Comparison of ENCODE assay signal across 30 mouse cellular contexts in genomic region chr14:73102270-73102865, GRCm38 (mm10). TPM values are rescaled to one million over a fixed set of nuclear protein-coding genes. Genes with fewer than 3 reads are reported as not detected.
DNase-seq lines count a peak whose midpoint lies in the region; ATAC-seq and TF ChIP-seq lines count a peak whose summit lies in the region.
"Had no signal": no experiment of that assay in that cellular context is flagged by ENCODE, and none has a peak within 500 bp of the region (broad histone marks: within the 10 kb centered on the region; RNA-seq: fewer than 3 reads in every experiment).

No protein-coding gene starts in this region.

- 66% methylated on average over 12 of the region's 12 CpGs for WGBS in midbrain, embryonic 11.5 days
- WGBS in midbrain, postnatal 0 days: 67% methylated on average over 12 of the region's 12 CpGs
- 36% methylated on average over 12 of the region's 12 CpGs for WGBS in intestine, embryonic 16.5 days
- WGBS in neural tube, embryonic 15.5 days: 45% methylated on average over 12 of the region's 12 CpGs

- no peaks in the 10 kb centered on the region for H3K4me1 ChIP-seq in midbrain, embryonic 11.5 days (ENCODE audit: control insufficient read depth, insufficient read depth, low read length)
- H3K4me1 ChIP-seq in midbrain, postnatal 0 days (ENCODE audit: insufficient read depth, low read length): no peaks in the 10 kb centered on the region
- H3K4me1 ChIP-seq in MEL (ENCODE audit: control insufficient read depth in 1 of 2, insufficient read depth in 2 of 2, low read length in 2 of 2): peaks cover 0 to 25% of the 10 kb centered on the region in 2 experiments; a peak in 2 of 4 replicates
- 0 out of 2 replicates have a peak, but pooled peaks cover 7% of the 10 kb centered on the region for H3K4me1 ChIP-seq in intestine, embryonic 16.5 days (ENCODE audit: control insufficient read depth, insufficient read depth, low read length)
- H3K4me1 ChIP-seq in neural tube, embryonic 15.5 days: peaks cover 3% of the 10 kb centered on the region; the same call in 1 of the 2 replicates
- H3K4me1 ChIP-seq: midbrain, embryonic 15.5 days had no signal

- no peak overlapping the region for H3K9ac ChIP-seq in midbrain, embryonic 11.5 days (ENCODE audit: low read length)
- H3K9ac ChIP-seq in midbrain, postnatal 0 days (replicated peaks; ENCODE audit: low read length, poor library complexity, severe bottlenecking): no peak overlapping the region
- peak overlapping the region; percentile 12 for H3K9ac ChIP-seq in MEL (ENCODE audit: control insufficient read depth, low read depth, low read length, poor library complexity, severe bottlenecking)
- H3K9ac ChIP-seq in intestine, embryonic 16.5 days (ENCODE audit: low read depth, low read length): peak overlapping the region; percentile 7; the same call in 1 of the 2 replicates
- H3K9ac ChIP-seq in neural tube, embryonic 15.5 days (replicated peaks): no peak overlapping the region
- H3K9ac ChIP-seq: hindbrain, embryonic 13.5 days; liver, embryonic 15.5 days; lung, embryonic 14.5 days; midbrain, embryonic 15.5 days had no signal

- H3K4me2 ChIP-seq in midbrain, embryonic 11.5 days: no peak overlapping the region
- H3K4me2 ChIP-seq in midbrain, postnatal 0 days (ENCODE audit: low read depth, low read length, poor library complexity, severe bottlenecking): no peak overlapping the region
- peak overlapping the region; percentile 32 for H3K4me2 ChIP-seq in intestine, embryonic 16.5 days (ENCODE audit: low read depth, low read length)
- peak overlapping the region; percentile 34 for H3K4me2 ChIP-seq in neural tube, embryonic 15.5 days
- H3K4me2 ChIP-seq: hindbrain, embryonic 13.5 days; liver, embryonic 15.5 days; lung, embryonic 14.5 days; midbrain, embryonic 15.5 days had no signal

- ATAC-seq in midbrain, embryonic 11.5 days (ENCODE audit: low FRiP score): no peak
- ATAC-seq in midbrain, postnatal 0 days (ENCODE audit: low FRiP score): no peak
- ATAC-seq in intestine, embryonic 16.5 days: no peak
- ATAC-seq in neural tube, embryonic 15.5 days (ENCODE audit: low FRiP score): no peak
- ATAC-seq: forebrain, embryonic 14.5 days; midbrain, embryonic 15.5 days; Patski had no signal

- TF ChIP-seq CTCF in midbrain, postnatal 0 days (IDR thresholded peaks at IDR 0.05): no peak
- no peak for TF ChIP-seq CTCF in MEL (IDR thresholded peaks at IDR 0.05 in 2 of 3, conservative IDR thresholded peaks at IDR 0.05 in 1 of 3; ENCODE audit: control insufficient read depth in 1 of 3, insufficient read depth in 1 of 3, low read depth in 2 of 3, low read length in 3 of 3, poor library complexity in 1 of 3, severe bottlenecking in 1 of 3)

- DNase-seq in midbrain, embryonic 11.5 days (ENCODE audit: low spot score, missing footprints): peak; percentile 80
- DNase-seq in midbrain, postnatal 0 days (ENCODE audit: low spot score): no peak
- peak; percentile 73 for DNase-seq in MEL (ENCODE audit: low read depth, low spot score)
- DNase-seq in urinary bladder, postnatal 36 days (ENCODE audit: low spot score in 2 of 2): no peak
- no peak for DNase-seq in right cerebral cortex, adult 18-20 months
- DNase-seq: adrenal gland, postnatal 10 days; cerebellum, adult 11 months; cerebellum, adult 9-10 months; cerebellum, postnatal 36 days; gastrocnemius, postnatal 36 days; heart, postnatal 4 days; kidney, adult 8-10 months; kidney, postnatal 4 days; layer of hippocampus, postnatal 36 days; lung, embryonic 14.5 days; lung, postnatal 14 days; thymus, postnatal 14 days had no signal

- no peak overlapping the region for H3K27ac ChIP-seq in midbrain, embryonic 11.5 days (ENCODE audit: low read depth, low read length)
- no peak overlapping the region for H3K27ac ChIP-seq in midbrain, postnatal 0 days (ENCODE audit: low read depth, low read length)
- no peak overlapping the region for H3K27ac ChIP-seq in MEL (ENCODE audit: control insufficient read depth, low read depth, low read length)
- H3K27ac ChIP-seq in intestine, embryonic 16.5 days (ENCODE audit: low read length): no peak overlapping the region
- no peak overlapping the region for H3K27ac ChIP-seq in neural tube, embryonic 15.5 days (replicated peaks)
- H3K27ac ChIP-seq: hindbrain, embryonic 13.5 days; kidney, postnatal 0 days; liver, embryonic 15.5 days; midbrain, embryonic 15.5 days had no signal

- peak; percentile 63 to 73 for TF ChIP-seq EP300 in MEL (IDR thresholded peaks at IDR 0.05; ENCODE audit: low read depth in 1 of 2, low read length in 2 of 2)

- H3K79me2 ChIP-seq in MEL (ENCODE audit: control insufficient read depth, insufficient read depth, low read length, poor library complexity): no peaks in the 10 kb centered on the region

- no peak for TF ChIP-seq POLR2A in MEL (IDR thresholded peaks at IDR 0.05; ENCODE audit: control insufficient read depth in 1 of 2, insufficient read depth in 1 of 2, low read depth in 1 of 2, low read length in 2 of 2, poor library complexity in 1 of 2)

- no peak for TF ChIP-seq RAD21 in MEL (IDR thresholded peaks at IDR 0.05; ENCODE audit: low read depth, low read length)

- H3K4me3 ChIP-seq in midbrain, embryonic 11.5 days (ENCODE audit: low read depth, low read length): no peak overlapping the region
- no peak overlapping the region for H3K4me3 ChIP-seq in midbrain, postnatal 0 days (ENCODE audit: low read depth, low read length)
- peak overlapping the region in 1 of 2 experiments; percentile 44; a peak in 2 of 4 replicates for H3K4me3 ChIP-seq in MEL (ENCODE audit: control insufficient read depth in 1 of 2, insufficient read depth in 1 of 2, low read depth in 2 of 2, low read length in 2 of 2)
- H3K4me3 ChIP-seq in intestine, embryonic 16.5 days (ENCODE audit: low read length): peak overlapping the region; percentile 30
- H3K4me3 ChIP-seq in neural tube, embryonic 15.5 days (replicated peaks): no peak overlapping the region
- H3K4me3 ChIP-seq: hindbrain, embryonic 13.5 days; liver, embryonic 15.5 days; midbrain, embryonic 15.5 days had no signal

- H3K9me3 ChIP-seq in midbrain, embryonic 11.5 days (ENCODE audit: control insufficient read depth, low read length): no peaks in the 10 kb centered on the region
- H3K9me3 ChIP-seq in midbrain, postnatal 0 days (ENCODE audit: low read length): no peaks in the 10 kb centered on the region
- no peaks in the 10 kb centered on the region for H3K9me3 ChIP-seq in MEL (replicated peaks; ENCODE audit: insufficient read depth, low read length)
- H3K9me3 ChIP-seq in intestine, embryonic 16.5 days (ENCODE audit: control insufficient read depth, low read length): no peaks in the 10 kb centered on the region
- H3K9me3 ChIP-seq in neural tube, embryonic 15.5 days (replicated peaks): no peaks in the 10 kb centered on the region
- H3K9me3 ChIP-seq: G1E; hindbrain, embryonic 13.5 days; liver, embryonic 15.5 days; midbrain, embryonic 15.5 days had no signal

- H3K27me3 ChIP-seq in midbrain, embryonic 11.5 days (ENCODE audit: control insufficient read depth, insufficient read depth, low read length): no peaks in the 10 kb centered on the region
- H3K27me3 ChIP-seq in midbrain, postnatal 0 days (ENCODE audit: insufficient read depth, low read length): no peaks in the 10 kb centered on the region; the same call in 1 of the 2 replicates
- 0 out of 4 replicates have a peak, but pooled peaks cover 0 to 2% of the 10 kb centered on the region in 2 experiments for H3K27me3 ChIP-seq in MEL (ENCODE audit: control insufficient read depth in 1 of 2, insufficient read depth in 2 of 2, low read length in 2 of 2)
- H3K27me3 ChIP-seq in intestine, embryonic 16.5 days (replicated peaks; ENCODE audit: control insufficient read depth, insufficient read depth, low read length): no peaks in the 10 kb centered on the region
- H3K27me3 ChIP-seq in neural tube, embryonic 15.5 days (replicated peaks): no peaks in the 10 kb centered on the region
- H3K27me3 ChIP-seq: liver, embryonic 15.5 days; midbrain, embryonic 15.5 days had no signal

- no peaks in the 10 kb centered on the region for H3K36me3 ChIP-seq in midbrain, embryonic 11.5 days (ENCODE audit: control insufficient read depth, insufficient read depth, low read length)
- H3K36me3 ChIP-seq in midbrain, postnatal 0 days (ENCODE audit: insufficient read depth, low read length): no peaks in the 10 kb centered on the region
- H3K36me3 ChIP-seq in MEL (ENCODE audit: control insufficient read depth in 1 of 2, insufficient read depth in 2 of 2, low read length in 2 of 2): peaks cover 0 to 14% of the 10 kb centered on the region in 2 experiments; a peak in 2 of 4 replicates
- H3K36me3 ChIP-seq in intestine, embryonic 16.5 days (ENCODE audit: control insufficient read depth, insufficient read depth, low read length): no peaks in the 10 kb centered on the region
- no peaks in the 10 kb centered on the region for H3K36me3 ChIP-seq in neural tube, embryonic 15.5 days
- H3K36me3 ChIP-seq: G1E; hindbrain, embryonic 13.5 days; liver, embryonic 15.5 days; midbrain, embryonic 15.5 days had no signal

TF ChIP-seq in MEL, 35 proteins besides CTCF, POLR2A, EP300 and RAD21:
- peak; percentile 61 for TF ChIP-seq GATA1 (IDR thresholded peaks at IDR 0.05; ENCODE audit: low read depth, low read length)
- TF ChIP-seq TAL1 (IDR thresholded peaks at IDR 0.05; ENCODE audit: low read length): peak; percentile 17; the same call in 1 of the 2 replicates
- no peak for TF ChIP-seq GABPA (IDR thresholded peaks at IDR 0.05; ENCODE audit: low read depth, low read length)

RNA-seq across cellular contexts. Expression of gene Rcbtb2, which starts 20.5 kb away (rescaled TPM):
- 169 and 177 TPM in 2 replicates for polyA plus RNA-seq in midbrain, embryonic 11.5 days (2014; fragmentation: Nextera tagmentation; extraction: Ambion mirVana)
- 54.1 and 77.5 TPM in 2 replicates for total RNA-seq in midbrain, postnatal 0 days (2014; rRNA removed)
- 43.1 and 45.4 TPM in 2 replicates for polyA plus RNA-seq in midbrain, postnatal 0 days (2015; fragmentation: Nextera tagmentation; extraction: Ambion mirVana)
- total RNA-seq in MEL (2012; rRNA removed): 5.4 and 8.6 TPM in 2 replicates
- polyA plus RNA-seq in MEL (2012; ENCODE audit: insufficient read depth in 1 of 2, insufficient read length in 2 of 2, low read depth in 1 of 2, low replicate concordance in 2 of 2, missing spikeins in 1 of 2): 10 to 100 TPM in 1 of 2 experiments, not detected in 1; 13.8 TPM
- 55.5 and 62.2 TPM in 2 replicates for polyA plus RNA-seq in intestine, embryonic 16.5 days (2015; fragmentation: Nextera tagmentation; extraction: Ambion mirVana)
- 56.8 and 63.3 TPM in 2 replicates for polyA plus RNA-seq in neural tube, embryonic 15.5 days (2015; fragmentation: Nextera tagmentation; extraction: Ambion mirVana)

RNA-seq across cellular contexts. Expression of gene Cysltr2, which starts 53.5 kb away (rescaled TPM):
- not detected in 2 replicates for polyA plus RNA-seq in midbrain, embryonic 11.5 days (2014; fragmentation: Nextera tagmentation; extraction: Ambion mirVana)
- total RNA-seq in midbrain, postnatal 0 days (2014; rRNA removed): 0.76 TPM in 1 of 2 replicates, not detected in the other
- 0.30 and 0.33 TPM in 2 replicates for polyA plus RNA-seq in midbrain, postnatal 0 days (2015; fragmentation: Nextera tagmentation; extraction: Ambion mirVana)
- not detected in 2 replicates for total RNA-seq in MEL (2012; rRNA removed)
- polyA plus RNA-seq in MEL (2012; ENCODE audit: insufficient read depth in 1 of 2, insufficient read length in 2 of 2, low read depth in 1 of 2, low replicate concordance in 2 of 2, missing spikeins in 1 of 2): under 1 TPM in 1 of 2 experiments, not detected in 1; 0.22 TPM
- 0.16 and 0.20 TPM in 2 replicates for polyA plus RNA-seq in intestine, embryonic 16.5 days (2015; fragmentation: Nextera tagmentation; extraction: Ambion mirVana)
- 0.28 and 2.3 TPM in 2 replicates for polyA plus RNA-seq in neural tube, embryonic 15.5 days (2015; fragmentation: Nextera tagmentation; extraction: Ambion mirVana)
- total RNA-seq: gastrocnemius, adult 18-20 months; gastrocnemius, postnatal 36 days; heart, postnatal 4 days had no signal
- polyA plus RNA-seq: C2C12; embryonic facial prominence, embryonic 11.5 days; G1E; limb, embryonic 11.5 days; lung, embryonic 14.5 days; Patski had no signal

Comparison
In these comparisons a context has a peak if more than half of its experiments do, and no peak if none do; other contexts are left out.
1. DNase-seq: peak in midbrain, embryonic 11.5 days (single experiment) and MEL (single experiment); none in midbrain, postnatal 0 days (single experiment), urinary bladder, postnatal 36 days (0 of 2) and right cerebral cortex, adult 18-20 months (single experiment).
2. H3K4me2 ChIP-seq: peak in intestine, embryonic 16.5 days (single experiment) and neural tube, embryonic 15.5 days (single experiment); none in midbrain, embryonic 11.5 days (single experiment) and midbrain, postnatal 0 days (single experiment).
3. H3K9ac ChIP-seq: peak in MEL (single experiment) and intestine, embryonic 16.5 days (single experiment); none in midbrain, embryonic 11.5 days (single experiment), midbrain, postnatal 0 days (single experiment) and neural tube, embryonic 15.5 days (single experiment).